Mouse (Mus musculus) cerebellum, adult (tissue): ENCODE data around the gene Fbxw25.
"Not testable (repeated sequence)": the region's sequence is repeated elsewhere in the genome, so short reads cannot be mapped to it uniquely, and the experiment has no call there.

ENCODE experiments used
- ATAC-seq: cut with Nextera tagmentation; 2 replicates; pipeline ENCODE4 v1.9.2; 2017; ENCODE audit warnings: mild to moderate bottlenecking, moderate library complexity, mixed read lengths; ENCODE audit not compliant: insufficient number of reproducible peaks, low FRiP score, low TSS enrichment

Fbxw25 gene

GRCm38 (mm10) chr9:109664552-109664951, at the start of gene Fbxw25:
TSS of gene Fbxw25 (minus strand) at chr9:109664652.
- ATAC-seq, result not testable (repeated sequence)

- not testable (repeated sequence) for ATAC-seq
Measured at GRCm38 (mm10) chr9:109702600-109702999, 38.1 kb upstream of the Fbxw25 start, which contains the start of gene Fbxw18. TSS of gene Fbxw18 (minus strand) at chr9:109702700.

- no peak for ATAC-seq
Measured at GRCm38 (mm10) chr9:109685299-109685698, 20.8 kb upstream of the Fbxw25 start.

GRCm38 (mm10) chr9:109625957-109626356, 38.5 kb downstream of the Fbxw25 start, which contains the start of gene Fbxw24:
TSS of gene Fbxw24 (minus strand) at chr9:109626057.
- not testable (repeated sequence) for ATAC-seq

- ATAC-seq, result not testable (repeated sequence)
Measured at GRCm38 (mm10) chr9:109606837-109607236, 57.6 kb downstream of the Fbxw25 start.

GRCm38 (mm10) chr9:109602128-109602527, 62.3 kb downstream of the Fbxw25 start:
- ATAC-seq, result not testable (repeated sequence)

GRCm38 (mm10) chr9:109597226-109597625, 67.2 kb downstream of the Fbxw25 start:
- ATAC-seq, result no peak
